Mouse (Mus musculus) stomach, postnatal 0 days (tissue): ENCODE measurements around the gene Oscar.

Experiments
- CTCF ChIP-seq: IDR thresholded peaks from 2 replicates; pipeline ENCODE4 v1.5.1; 2016; ENCODE audit warnings: antibody characterized with exemption, low read depth, mild to moderate bottlenecking, moderate library complexity
- EP300 ChIP-seq: optimal IDR thresholded peaks from 2 replicates; pipeline ENCODE3; 2016; ENCODE audit warnings: antibody characterized with exemption

GRCm38 (mm10) chr7:3629030-3629429 lies 13.1 kb upstream of the Oscar start:
- no peak for TF ChIP-seq CTCF
- no peak for TF ChIP-seq EP300
